Comparison of ENCODE assay signal across 7 mouse cellular contexts in genomic region chr2:167685865-167686264, GRCm38 (mm10). TPM values are rescaled to one million over a fixed set of nuclear protein-coding genes. Genes with fewer than 3 reads are reported as not detected.
"Had no signal": no experiment of that assay in that cellular context is flagged by ENCODE, and none has a peak within 500 bp of the region (broad histone marks: within the 10 kb centered on the region; RNA-seq: fewer than 3 reads in every experiment).

No protein-coding gene starts in this region.

- H3K27ac ChIP-seq: limb, embryonic 13.5 days; liver, embryonic 14.5 days; midbrain, embryonic 13.5 days; stomach, embryonic 15.5 days had no signal

- H3K4me3 ChIP-seq: limb, embryonic 13.5 days; midbrain, embryonic 13.5 days; stomach, embryonic 15.5 days had no signal

RNA-seq across cellular contexts. Expression of gene Gm20431, which starts 24.6 kb away (rescaled TPM):
- total RNA-seq: liver, adult 2 months; megakaryocyte progenitor cell, adult 5-6 weeks; midbrain, postnatal 0 days had no signal
